Mouse (Mus musculus) kidney, postnatal 10 days (tissue): Measurements from ENCODE around the gene Hcn4.

Source experiments
- DNase-seq: peaks from one replicate; pipeline ENCODE4 v3.0.0; 2021; ENCODE audit warnings: mixed read lengths

Hcn4 gene

DNA sequence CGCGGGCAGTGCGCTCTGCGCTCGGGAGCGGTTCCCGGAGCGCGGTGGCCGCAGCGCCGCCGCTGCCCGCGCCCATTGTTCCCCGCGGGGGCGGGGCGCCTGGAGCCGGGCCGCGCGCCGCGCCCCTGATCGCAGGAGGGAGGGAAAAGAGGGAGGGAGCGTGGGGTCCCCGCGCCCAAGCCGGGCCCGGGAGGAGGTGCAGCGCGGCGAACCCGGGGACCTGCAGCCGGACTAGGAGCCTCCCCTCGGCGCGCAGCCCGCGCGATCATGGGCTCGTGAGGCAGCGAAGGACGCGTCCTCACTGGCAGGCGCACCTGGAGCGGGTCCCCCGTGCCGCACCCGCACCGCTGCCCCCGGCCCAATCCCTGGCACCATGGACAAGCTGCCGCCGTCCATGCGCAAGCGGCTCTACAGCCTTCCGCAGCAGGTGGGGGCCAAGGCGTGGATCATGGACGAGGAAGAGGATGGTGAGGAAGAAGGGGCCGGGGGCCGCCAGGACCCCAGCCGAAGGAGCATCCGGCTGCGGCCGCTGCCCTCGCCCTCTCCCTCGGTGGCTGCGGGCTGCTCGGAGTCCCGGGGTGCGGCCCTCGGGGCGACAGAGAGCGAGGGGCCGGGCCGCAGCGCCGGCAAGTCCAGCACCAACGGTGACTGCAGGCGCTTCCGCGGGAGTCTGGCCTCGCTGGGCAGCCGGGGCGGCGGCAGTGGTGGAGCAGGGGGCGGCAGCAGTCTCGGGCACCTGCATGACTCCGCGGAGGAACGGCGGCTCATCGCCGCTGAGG, at the start of gene Hcn4:
Hcn4 (plus strand) TSS at position 274 of the 779 bp plus-strand sequence.
- DNase-seq: peak; percentile 31

- no peak for DNase-seq
Observed at GRCm38 (mm10) chr9:58774761-58775160, 48.5 kb upstream of the Hcn4 start.

GRCm38 (mm10) chr9:58775363-58775762, 47.8 kb upstream of the Hcn4 start:
- no peak for DNase-seq

- no peak for DNase-seq
Observed at GRCm38 (mm10) chr9:58789476-58789875, 33.7 kb upstream of the Hcn4 start.

DNA sequence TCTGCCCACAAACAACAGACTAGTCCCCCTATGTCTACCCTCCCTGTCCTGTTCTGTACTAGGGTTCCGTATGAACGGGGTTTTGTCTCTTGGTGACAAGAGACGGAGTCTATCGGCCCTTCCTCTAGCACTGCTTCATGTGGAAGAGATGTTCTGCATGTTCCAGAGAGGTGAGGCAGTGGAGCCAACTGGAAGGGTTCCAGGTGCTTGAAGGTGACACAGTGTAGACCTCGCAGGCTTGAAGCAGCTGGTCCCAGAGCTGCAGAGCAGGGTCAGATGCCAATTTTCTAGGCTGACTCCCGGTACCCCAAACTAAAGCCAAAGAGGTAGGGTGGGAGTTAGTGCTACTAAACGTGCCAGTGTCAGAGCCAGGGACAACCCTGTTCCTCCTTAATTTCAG, 25.1 kb upstream of the Hcn4 start:
- no peak for DNase-seq

DNA sequence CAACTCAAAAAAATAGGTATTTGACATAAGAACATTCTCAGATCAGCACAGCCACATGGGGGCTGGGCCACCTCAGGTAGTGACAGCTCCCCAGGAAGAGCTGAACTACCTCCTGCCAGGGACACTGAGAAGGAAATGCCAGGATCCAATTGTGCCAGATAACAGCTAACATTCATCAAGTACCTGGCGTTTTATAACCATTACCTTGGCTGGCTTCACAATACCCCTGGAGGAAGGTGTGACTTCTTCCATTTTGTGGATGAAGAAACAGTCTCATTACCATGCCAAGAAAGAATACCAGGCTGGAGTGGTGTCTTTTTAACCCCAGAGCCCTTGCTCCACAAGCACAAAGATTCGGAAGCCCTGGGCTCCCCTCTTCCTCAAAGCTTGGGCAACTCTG, 21.8 kb upstream of the Hcn4 start:
- no peak for DNase-seq

GRCm38 (mm10) chr9:58802294-58802693, 20.9 kb upstream of the Hcn4 start:
- peak; percentile 36 for DNase-seq

GRCm38 (mm10) chr9:58802802-58803201, 20.4 kb upstream of the Hcn4 start:
- no peak for DNase-seq

DNA sequence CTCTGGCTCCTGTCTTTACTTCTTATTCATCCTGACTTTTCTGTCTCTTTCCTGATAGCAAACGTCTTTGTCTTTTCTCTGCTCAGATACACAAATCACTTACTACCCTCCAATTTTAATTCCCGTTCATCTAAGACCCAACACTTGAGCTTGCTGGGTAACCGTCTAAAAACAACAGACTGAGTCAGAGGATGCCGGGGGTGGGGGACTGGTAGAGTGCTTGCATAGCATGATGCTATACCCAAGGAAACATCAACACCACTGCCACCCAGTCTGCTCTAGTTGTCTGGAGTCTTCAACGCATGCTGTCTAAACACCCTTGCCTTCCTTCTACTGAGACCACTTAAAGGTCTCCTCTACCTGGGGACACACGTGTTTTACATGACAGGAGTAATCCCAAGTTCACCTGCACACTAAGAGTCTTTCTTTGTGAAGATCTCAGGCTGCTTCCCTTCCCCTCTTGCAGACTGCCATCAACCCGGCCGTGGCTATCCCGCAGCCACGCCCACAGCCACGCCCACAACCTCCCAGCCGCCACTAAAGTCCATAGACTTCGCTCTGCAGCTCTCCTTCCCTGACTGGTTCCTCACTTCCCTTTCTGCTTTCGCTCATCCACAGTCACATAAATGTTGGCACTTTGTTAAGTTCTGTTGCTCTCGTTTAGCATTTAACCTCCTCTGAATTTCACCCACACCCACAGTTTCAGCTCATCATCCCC, 17.5 kb upstream of the Hcn4 start:
- peak; percentile 88 for DNase-seq

DNA sequence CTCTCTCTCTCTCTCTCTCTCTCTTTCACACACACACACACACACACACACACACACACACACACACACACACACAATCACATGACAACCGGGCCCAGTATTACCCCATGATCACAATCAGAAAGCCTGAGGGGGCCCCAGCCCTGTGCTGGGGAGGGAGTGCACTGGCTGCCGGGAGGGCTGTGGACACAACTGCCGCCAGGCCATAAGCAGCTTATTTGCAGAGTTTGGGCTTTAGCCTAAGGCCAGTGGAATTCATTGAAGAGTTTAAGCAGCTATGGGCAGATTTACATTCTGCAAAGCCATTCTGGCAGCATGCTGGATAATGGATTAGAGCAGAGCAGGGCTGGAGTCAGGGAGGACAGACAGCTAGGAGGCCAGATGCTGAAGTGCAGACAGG, 12.0 kb upstream of the Hcn4 start:
- DNase-seq: no peak

GRCm38 (mm10) chr9:58815552-58816260, 7.5 kb upstream of the Hcn4 start:
- DNase-seq: peak; percentile 17

GRCm38 (mm10) chr9:58816458-58816857, 6.8 kb upstream of the Hcn4 start:
- peak; percentile 12 for DNase-seq

GRCm38 (mm10) chr9:58817676-58818075, 5.5 kb upstream of the Hcn4 start:
- DNase-seq: no peak

DNA sequence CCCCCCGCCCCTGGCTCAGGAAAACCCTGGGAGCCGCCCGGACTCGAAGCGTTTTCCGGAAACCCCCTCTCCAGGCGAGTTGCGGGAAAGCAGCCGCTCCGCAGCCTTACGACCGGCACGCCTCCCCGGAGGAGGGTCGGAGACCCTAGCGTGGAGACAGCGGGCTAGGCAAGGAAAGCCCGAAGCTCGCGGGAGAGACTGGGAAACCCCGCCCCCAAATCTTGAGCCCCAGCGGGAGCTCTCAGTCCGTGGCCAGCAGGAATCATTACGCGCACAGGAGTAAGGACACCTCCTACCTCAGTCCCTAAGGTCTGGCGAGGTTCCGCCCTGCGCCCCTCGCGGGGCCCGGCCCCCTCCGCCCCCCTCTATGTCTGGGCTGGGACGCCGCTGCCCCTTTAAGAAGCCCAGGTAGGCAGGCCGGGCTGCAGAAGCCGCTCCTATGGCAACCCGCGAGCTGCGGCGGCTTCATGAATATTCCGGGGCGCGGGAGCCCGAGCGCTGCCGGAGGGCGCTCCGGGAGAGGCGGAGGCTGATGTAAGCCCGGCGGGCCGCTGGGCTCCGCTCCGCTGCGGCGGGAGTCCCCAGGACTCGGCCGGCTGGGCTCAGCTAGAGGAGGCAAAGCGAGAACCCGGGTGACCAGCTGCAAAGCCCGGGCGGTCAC, 651 bp upstream of the Hcn4 start:
- peak; percentile 65 for DNase-seq

DNA sequence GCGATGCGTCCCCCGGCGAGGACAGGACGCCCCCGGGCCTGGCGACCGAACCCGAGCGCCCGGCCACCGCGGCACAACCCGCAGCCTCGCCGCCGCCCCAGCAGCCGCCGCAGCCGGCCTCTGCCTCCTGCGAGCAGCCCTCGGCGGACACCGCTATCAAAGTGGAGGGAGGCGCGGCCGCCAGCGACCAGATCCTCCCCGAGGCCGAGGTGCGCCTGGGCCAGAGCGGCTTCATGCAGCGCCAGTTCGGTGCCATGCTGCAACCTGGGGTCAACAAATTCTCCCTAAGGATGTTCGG, 655 bp downstream of the Hcn4 start:
- DNase-seq: no peak

DNA sequence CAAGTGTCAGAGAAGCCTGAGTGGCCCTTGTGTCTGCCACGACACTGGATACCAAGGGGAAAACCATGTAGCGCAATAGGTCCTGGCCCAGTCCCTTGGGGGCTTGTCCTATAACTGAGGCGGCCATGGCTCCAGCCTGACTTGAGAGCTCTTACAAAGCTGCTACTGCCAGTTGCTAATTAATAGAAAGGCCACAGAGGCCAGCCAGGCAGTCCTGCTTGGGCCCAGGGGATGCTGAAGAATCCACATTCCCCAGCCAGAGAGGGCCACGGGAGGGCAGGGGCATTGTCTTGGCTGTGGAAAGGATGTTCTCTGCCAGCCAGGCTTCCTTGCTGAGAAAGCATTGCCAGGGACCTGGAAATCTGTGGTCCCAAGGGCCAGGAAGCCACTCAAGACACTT, 6.4 kb downstream of the Hcn4 start:
- no peak for DNase-seq

GRCm38 (mm10) chr9:58832939-58833338, 9.7 kb downstream of the Hcn4 start:
- peak; percentile 56 for DNase-seq

DNA sequence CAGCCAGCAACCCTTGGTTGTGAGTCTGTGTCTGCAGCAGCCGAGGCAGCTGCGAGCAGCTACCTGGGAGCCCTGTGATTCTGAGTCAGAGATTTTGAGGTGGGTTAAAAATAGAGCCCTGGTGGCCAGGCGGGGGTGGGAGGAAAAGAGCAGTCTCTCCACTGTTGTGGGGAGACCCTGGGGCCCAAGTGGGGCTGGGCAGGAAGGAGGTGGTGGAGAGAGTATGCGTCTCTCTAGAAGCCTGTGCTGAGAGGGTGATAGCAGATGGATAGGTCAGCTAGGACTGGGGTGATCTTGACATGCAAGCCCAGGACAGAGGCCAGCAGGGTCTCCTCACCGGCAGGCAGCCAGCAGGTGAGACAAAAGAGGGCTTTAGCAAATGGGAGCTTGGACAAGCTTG, 14.0 kb downstream of the Hcn4 start:
- DNase-seq: no peak

- no peak for DNase-seq
Observed at GRCm38 (mm10) chr9:58838504-58838903, 15.3 kb downstream of the Hcn4 start.

DNA sequence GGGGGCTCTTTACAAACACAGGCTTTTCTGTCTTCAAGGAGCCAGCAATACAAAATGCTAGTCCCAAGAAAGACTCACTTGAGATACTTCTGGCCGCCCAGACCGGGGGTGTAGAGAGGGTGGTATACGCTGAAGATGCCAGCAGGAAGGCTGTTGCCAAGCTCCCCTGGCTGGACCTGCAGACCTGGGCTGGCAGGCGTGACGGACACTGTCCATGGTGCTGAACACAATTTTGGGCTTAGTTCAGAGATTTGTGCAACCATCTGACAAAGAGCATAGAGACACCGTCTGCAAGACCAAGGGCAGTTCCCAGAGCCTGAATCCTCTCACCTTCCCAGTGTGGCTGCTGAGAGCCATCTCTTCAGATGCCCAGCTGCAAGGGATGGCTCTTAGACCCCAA, 18.4 kb downstream of the Hcn4 start:
- peak; percentile 86 for DNase-seq

DNA sequence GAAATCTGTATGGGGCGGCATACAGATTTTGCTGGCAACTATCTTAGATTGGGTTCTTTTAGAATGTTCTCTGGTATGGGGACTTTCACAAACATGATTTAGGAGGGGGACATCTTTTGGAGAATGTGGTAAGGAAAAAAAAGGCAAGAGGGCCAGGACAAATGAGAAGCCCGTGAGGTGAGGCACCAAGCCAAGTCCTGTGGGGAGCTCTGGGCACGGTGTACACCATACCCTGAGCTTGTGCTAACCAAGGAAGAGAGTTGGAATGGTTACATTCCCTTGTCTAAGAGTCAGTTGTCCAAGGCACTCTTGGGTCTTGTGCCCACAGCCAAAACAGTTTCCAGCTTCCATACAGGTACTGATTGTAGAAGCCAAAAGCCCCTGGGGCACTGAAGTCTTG, 21.4 kb downstream of the Hcn4 start:
- DNase-seq: no peak

DNA sequence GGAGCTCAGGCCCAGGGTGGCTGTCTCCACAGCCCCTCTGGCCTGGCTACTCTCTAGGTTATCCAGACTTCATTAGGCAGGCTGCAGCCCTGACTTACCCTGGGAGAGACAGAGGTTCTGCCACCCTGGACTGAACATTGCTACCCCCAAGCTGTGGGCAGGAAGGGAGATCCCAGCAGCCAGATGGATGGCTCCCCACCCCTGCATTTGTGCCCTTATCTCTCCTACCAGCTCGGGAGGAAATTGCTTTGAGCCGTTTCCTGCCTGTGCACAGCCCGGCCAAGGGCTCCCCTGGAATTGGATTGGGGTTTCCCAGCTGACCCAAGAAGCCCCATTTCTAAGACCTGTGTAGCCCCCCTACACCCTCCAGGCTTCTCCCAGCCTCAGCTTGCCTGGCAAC, 23.8 kb downstream of the Hcn4 start:
- DNase-seq: no peak

DNA sequence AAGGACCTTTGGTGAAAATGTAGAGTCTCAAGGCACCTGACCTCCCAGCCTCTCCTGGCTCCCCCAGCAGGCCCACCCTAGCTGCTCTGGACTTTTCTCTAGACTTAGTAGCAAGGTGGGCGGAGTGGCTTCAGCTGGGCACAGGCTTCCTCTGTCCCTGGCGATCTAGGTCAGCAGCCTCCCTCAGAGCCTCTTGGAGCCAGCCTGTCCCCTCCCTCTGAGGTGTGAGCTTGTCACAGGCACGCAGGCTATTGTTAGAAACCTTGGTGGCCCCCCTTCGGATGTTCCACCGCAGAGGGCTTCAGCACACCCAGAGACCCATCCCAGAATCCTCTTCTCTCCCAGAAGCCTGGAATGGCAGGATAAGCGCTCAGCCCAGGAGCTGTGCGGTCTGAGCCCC, 24.5 kb downstream of the Hcn4 start:
- DNase-seq: no peak
